Mouse (Mus musculus): ENCODE data around the gene B3galnt1. TPM values are rescaled to one million over a fixed set of nuclear protein-coding genes. Genes with fewer than 3 reads are reported as not detected.

B3galnt1 gene
- total RNA-seq (2012; rRNA removed) (not detected in 2 replicates), polyA plus RNA-seq (2012; ENCODE audit: insufficient read depth in 1 of 2, insufficient read length in 2 of 2, low read depth in 1 of 2, low replicate concordance in 2 of 2, missing spikeins in 1 of 2) (not detected)

- no peak for DNase-seq (ENCODE audit: low read depth, low spot score)
- Histone ChIP-seq H3K27me3 (ENCODE audit: control insufficient read depth in 1 of 2, insufficient read depth in 2 of 2, low read length in 2 of 2) (no peaks in the 10 kb centered on the region), H3K4me3 (ENCODE audit: control insufficient read depth in 1 of 2, insufficient read depth in 1 of 2, low read depth in 2 of 2, low read length in 2 of 2) (no peak within 1 kb of the TSS), H3K27ac (ENCODE audit: control insufficient read depth, low read depth, low read length) (no peak within 1 kb of the TSS), H3K79me2 (ENCODE audit: control insufficient read depth, insufficient read depth, low read length, poor library complexity) (no peaks in the 10 kb centered on the region), H3K4me1 (ENCODE audit: control insufficient read depth in 1 of 2, insufficient read depth in 2 of 2, low read length in 2 of 2) (no peaks in the 10 kb centered on the region), H3K9me3 (replicated peaks; ENCODE audit: insufficient read depth, low read length) (no peaks in the 10 kb centered on the region), H3K9ac (ENCODE audit: control insufficient read depth, low read depth, low read length, poor library complexity, severe bottlenecking) (no peak within 1 kb of the TSS), H3K36me3 (ENCODE audit: control insufficient read depth in 1 of 2, insufficient read depth in 2 of 2, low read length in 2 of 2) (no peaks in the 10 kb centered on the region)
- TF ChIP-seq MYB (IDR thresholded peaks at IDR 0.05; ENCODE audit: low read depth, low read length) = no peak
- no peak for TF ChIP-seq MAFK (IDR thresholded peaks at IDR 0.05; ENCODE audit: borderline replicate concordance, low read depth, low read length)
- no peak for TF ChIP-seq EP300 (IDR thresholded peaks at IDR 0.05; ENCODE audit: low read depth in 1 of 2, low read length in 2 of 2)
- TF ChIP-seq POLR2AphosphoS2 (IDR thresholded peaks at IDR 0.05; ENCODE audit: low read length) = no peak
- no peak for TF ChIP-seq CTCF (IDR thresholded peaks at IDR 0.05 in 2 of 3, conservative IDR thresholded peaks at IDR 0.05 in 1 of 3; ENCODE audit: control insufficient read depth in 1 of 3, insufficient read depth in 1 of 3, low read depth in 2 of 3, low read length in 3 of 3, poor library complexity in 1 of 3, severe bottlenecking in 1 of 3)
- TF ChIP-seq SMC3 (IDR thresholded peaks at IDR 0.05; ENCODE audit: low read depth, low read length) = no peak
- no peak for TF ChIP-seq MXI1 (IDR thresholded peaks at IDR 0.05; ENCODE audit: low read depth, low read length)
- no peak for TF ChIP-seq USF1 (IDR thresholded peaks at IDR 0.05; ENCODE audit: low read depth, low read length)
- TF ChIP-seq UBTF (IDR thresholded peaks at IDR 0.05; ENCODE audit: borderline replicate concordance, insufficient read depth, low read depth, low read length) = no peak
Observed at GRCm38 (mm10) chr3:69598261-69599165, at the start of gene B3galnt1. Gene B3galnt1, minus strand, starts transcription at chr3:69598960.

GRCm38 (mm10) chr3:69634521-69634920, 35.8 kb upstream of the B3galnt1 start:
- H3K4me3 ChIP-seq (ENCODE audit: control insufficient read depth in 1 of 2, insufficient read depth in 1 of 2, low read depth in 2 of 2, low read length in 2 of 2) = no peak overlapping the region
- H3K9ac ChIP-seq (ENCODE audit: control insufficient read depth, low read depth, low read length, poor library complexity, severe bottlenecking) = no peak overlapping the region
- H3K79me2 ChIP-seq (ENCODE audit: control insufficient read depth, insufficient read depth, low read length, poor library complexity) = no peaks in the 10 kb centered on the region
- H3K36me3 ChIP-seq (ENCODE audit: control insufficient read depth in 1 of 2, insufficient read depth in 2 of 2, low read length in 2 of 2) = no peaks in the 10 kb centered on the region
- H3K9me3 ChIP-seq (replicated peaks; ENCODE audit: insufficient read depth, low read length) = no peaks in the 10 kb centered on the region
- no peaks in the 10 kb centered on the region for H3K27me3 ChIP-seq (ENCODE audit: control insufficient read depth in 1 of 2, insufficient read depth in 2 of 2, low read length in 2 of 2)
- no peak for TF ChIP-seq POLR2AphosphoS2 (IDR thresholded peaks at IDR 0.05; ENCODE audit: low read length)
- no peak for TF ChIP-seq ZMIZ1 (IDR thresholded peaks at IDR 0.05; ENCODE audit: low read depth, low read length)
- TF ChIP-seq USF2 (IDR thresholded peaks at IDR 0.05; ENCODE audit: borderline replicate concordance in 1 of 2, insufficient read depth in 1 of 2, low read depth in 1 of 2, low read length in 2 of 2) = no peak
- TF ChIP-seq ZKSCAN1 (IDR thresholded peaks at IDR 0.05; ENCODE audit: low read depth, low read length) = no peak
- TF ChIP-seq NRF1 (IDR thresholded peaks at IDR 0.05; ENCODE audit: insufficient read depth, low read depth, low read length, poor library complexity, severe bottlenecking) = no peak
- TF ChIP-seq UBTF (IDR thresholded peaks at IDR 0.05; ENCODE audit: borderline replicate concordance, insufficient read depth, low read depth, low read length) = no peak
- TF ChIP-seq CTCF (IDR thresholded peaks at IDR 0.05 in 2 of 3, conservative IDR thresholded peaks at IDR 0.05 in 1 of 3; ENCODE audit: control insufficient read depth in 1 of 3, insufficient read depth in 1 of 3, low read depth in 2 of 3, low read length in 3 of 3, poor library complexity in 1 of 3, severe bottlenecking in 1 of 3) = no peak
- no peak for TF ChIP-seq E2F4 (IDR thresholded peaks at IDR 0.05; ENCODE audit: borderline replicate concordance, low read depth, low read length)
- no peak for TF ChIP-seq MEF2A (IDR thresholded peaks at IDR 0.05; ENCODE audit: extremely low read depth, insufficient replicate concordance, low read depth, low read length, poor library complexity, severe bottlenecking)
- TF ChIP-seq USF1 (IDR thresholded peaks at IDR 0.05; ENCODE audit: low read depth, low read length) = no peak
- no peak for TF ChIP-seq ETS1 (IDR thresholded peaks at IDR 0.05; ENCODE audit: low read depth, low read length)
- TF ChIP-seq RCOR1 (IDR thresholded peaks at IDR 0.05; ENCODE audit: low read depth, low read length) = no peak
- no peak for DNase-seq (ENCODE audit: low read depth, low spot score)
- H3K27ac ChIP-seq (ENCODE audit: control insufficient read depth, low read depth, low read length) = no peak overlapping the region
- no peaks in the 10 kb centered on the region for H3K4me1 ChIP-seq (ENCODE audit: control insufficient read depth in 1 of 2, insufficient read depth in 2 of 2, low read length in 2 of 2)
